In genomic region chr4:44714111-44714621, GRCm38 (mm10) we compare ENCODE assay signal across 14 mouse cellular contexts. TPM values are rescaled to one million over a fixed set of nuclear protein-coding genes. Genes with fewer than 3 reads are reported as not detected.
DNase-seq lines count a peak whose midpoint lies in the region; ATAC-seq and TF ChIP-seq lines count a peak whose summit lies in the region.
"Had no signal": no experiment of that assay in that cellular context is flagged by ENCODE, and none has a peak within 500 bp of the region (broad histone marks: within the 10 kb centered on the region; RNA-seq: fewer than 3 reads in every experiment).

No protein-coding gene starts in this region.

- H3K4me2 ChIP-seq in kidney, embryonic 16.5 days (replicated peaks; ENCODE audit: low read depth, low read length) = no peak overlapping the region
- H3K4me2 ChIP-seq in midbrain, embryonic 12.5 days (replicated peaks) = peak overlapping the region; percentile 45

- TF ChIP-seq EP300 in ES-Bruce4 (IDR thresholded peaks at IDR 0.05; ENCODE audit: insufficient read depth, low read depth, low read length) = no peak

- no peak overlapping the region for H3K4me3 ChIP-seq in kidney, embryonic 16.5 days (ENCODE audit: low read length)
- H3K4me3 ChIP-seq in ES-Bruce4 (ENCODE audit: low read depth, low read length) = peak overlapping the region; percentile 20
- peak overlapping the region; percentile 34 for H3K4me3 ChIP-seq in midbrain, embryonic 12.5 days
- H3K4me3 ChIP-seq: hindbrain, embryonic 15.5 days had no signal

- WGBS in kidney, embryonic 16.5 days = under 1% methylated on average over 27 of the region's 27 CpGs
- WGBS in midbrain, embryonic 12.5 days = under 1% methylated on average over 27 of the region's 27 CpGs

- H3K36me3 ChIP-seq in kidney, embryonic 16.5 days (ENCODE audit: insufficient read depth, low read length) = no peaks in the 10 kb centered on the region
- H3K36me3 ChIP-seq in ES-Bruce4 (ENCODE audit: control insufficient read depth, insufficient read depth, low read length, poor library complexity, severe bottlenecking) = no peaks in the 10 kb centered on the region
- H3K36me3 ChIP-seq in midbrain, embryonic 12.5 days = no peaks in the 10 kb centered on the region
- H3K36me3 ChIP-seq: G1E; hindbrain, embryonic 15.5 days had no signal

- peak; percentile 18 for DNase-seq in kidney, adult 18-20 months
- DNase-seq in embryo, embryonic 10.5 days (ENCODE audit: low spot score) = peak; percentile 56
- no peak for DNase-seq in cerebellum, adult 11-12 months
- DNase-seq in layer of hippocampus, adult 9-10 months (ENCODE audit: low spot score) = no peak
- DNase-seq in testis, postnatal 10 days (ENCODE audit: low spot score) = no peak
- DNase-seq: adrenal gland, postnatal 36 days; lung, embryonic 14.5 days; right cerebral cortex, postnatal 14 days; thymus, postnatal 36 days had no signal

- no peak for TF ChIP-seq POLR2A in ES-Bruce4 (IDR thresholded peaks at IDR 0.05; ENCODE audit: insufficient read depth, low read length)

- peaks cover 9% of the 10 kb centered on the region; the same call in 1 of the 2 replicates for H3K4me1 ChIP-seq in kidney, embryonic 16.5 days (ENCODE audit: insufficient read depth, low read length)
- H3K4me1 ChIP-seq in ES-Bruce4 (ENCODE audit: control insufficient read depth, insufficient read depth, low read length) = peaks cover 2% of the 10 kb centered on the region
- peaks cover 15% of the 10 kb centered on the region for H3K4me1 ChIP-seq in midbrain, embryonic 12.5 days

- H3K9me3 ChIP-seq in kidney, embryonic 16.5 days (ENCODE audit: low read length) = no peaks in the 10 kb centered on the region
- no peaks in the 10 kb centered on the region for H3K9me3 ChIP-seq in ES-Bruce4 (replicated peaks; ENCODE audit: control insufficient read depth, insufficient read depth, low read length, poor library complexity, severe bottlenecking)
- H3K9me3 ChIP-seq in midbrain, embryonic 12.5 days = no peaks in the 10 kb centered on the region
- H3K9me3 ChIP-seq: G1E; hindbrain, embryonic 15.5 days had no signal

- TF ChIP-seq CTCF in ES-Bruce4 (IDR thresholded peaks at IDR 0.05; ENCODE audit: low read depth, low read length) = no peak

- H3K27ac ChIP-seq in kidney, embryonic 16.5 days (ENCODE audit: low read length) = no peak overlapping the region
- no peak overlapping the region for H3K27ac ChIP-seq in ES-Bruce4 (ENCODE audit: insufficient read depth, low read length)
- H3K27ac ChIP-seq in midbrain, embryonic 12.5 days (replicated peaks) = peak overlapping the region; percentile 69; the same call in 1 of the 2 replicates
- H3K27ac ChIP-seq: hindbrain, embryonic 15.5 days had no signal

- peaks cover 89% of the 10 kb centered on the region for H3K27me3 ChIP-seq in kidney, embryonic 16.5 days (ENCODE audit: insufficient read depth, low read length)
- peaks cover 36% of the 10 kb centered on the region for H3K27me3 ChIP-seq in ES-Bruce4 (ENCODE audit: control insufficient read depth, insufficient read depth, low read length, poor library complexity, severe bottlenecking)
- peaks cover 90% of the 10 kb centered on the region for H3K27me3 ChIP-seq in midbrain, embryonic 12.5 days

- no peak overlapping the region for H3K9ac ChIP-seq in kidney, embryonic 16.5 days (replicated peaks; ENCODE audit: low read length)
- H3K9ac ChIP-seq in ES-Bruce4 (ENCODE audit: low read depth, poor library complexity, severe bottlenecking) = no peak overlapping the region
- peak overlapping the region; percentile 47 for H3K9ac ChIP-seq in midbrain, embryonic 12.5 days (replicated peaks)
- H3K9ac ChIP-seq: hindbrain, embryonic 15.5 days; lung, embryonic 14.5 days had no signal

- no peak for ATAC-seq in kidney, embryonic 16.5 days (ENCODE audit: low FRiP score, low TSS enrichment)
- no peak for ATAC-seq in midbrain, embryonic 12.5 days (ENCODE audit: low FRiP score, low read depth)

RNA-seq across cellular contexts. Expression of gene Pax5, which starts 3.9 kb away (rescaled TPM):
- not detected in 2 replicates for polyA plus RNA-seq in kidney, embryonic 16.5 days (2015; fragmentation: Nextera tagmentation; extraction: Ambion mirVana)
- polyA plus RNA-seq in ES-Bruce4 (2011; ENCODE audit: insufficient read depth, insufficient read length, low read depth, missing spikeins) = 0.14 TPM in 1 of 2 replicates, not detected in the other
- polyA plus RNA-seq in midbrain, embryonic 12.5 days (2016; fragmentation: Nextera tagmentation; extraction: Ambion mirVana) = 6.2 and 9.0 TPM in 2 replicates
- polyA plus RNA-seq: G1E; lung, embryonic 14.5 days had no signal

RNA-seq across cellular contexts. Expression of gene Zcchc7, which starts 41.5 kb away (rescaled TPM):
- 30.7 and 34.3 TPM in 2 replicates for polyA plus RNA-seq in kidney, embryonic 16.5 days (2015; fragmentation: Nextera tagmentation; extraction: Ambion mirVana)
- 41.2 and 41.8 TPM in 2 replicates for polyA plus RNA-seq in ES-Bruce4 (2011; ENCODE audit: insufficient read depth, insufficient read length, low read depth, missing spikeins)
- 28.3 and 30.7 TPM in 2 replicates for polyA plus RNA-seq in midbrain, embryonic 12.5 days (2016; fragmentation: Nextera tagmentation; extraction: Ambion mirVana)

Comparison
In these comparisons a context has a peak if more than half of its experiments do, and no peak if none do; other contexts are left out.
1. DNase-seq: peak in kidney, adult 18-20 months (single experiment) and embryo, embryonic 10.5 days (single experiment); none in cerebellum, adult 11-12 months (single experiment), layer of hippocampus, adult 9-10 months (single experiment) and testis, postnatal 10 days (single experiment).